Mouse (Mus musculus) ES-E14 (cell line): ENCODE measurements around the gene H2-Eb1.

Experiments
- CHD2 ChIP-seq: IDR thresholded peaks from 2 replicates; pipeline ENCODE4 v1.6.1; 2014; ENCODE audit warnings: mild to moderate bottlenecking, low read depth, low read length, inconsistent platforms
- HCFC1 ChIP-seq: IDR thresholded peaks from 2 replicates; pipeline ENCODE4 v1.6.1; 2012; ENCODE audit warnings: low read length, inconsistent platforms, borderline replicate concordance; ENCODE audit not compliant: insufficient read depth
- ZC3H11A ChIP-seq: IDR thresholded peaks from 2 replicates; pipeline ENCODE4 v1.6.1; 2012; ENCODE audit warnings: low read depth, mild to moderate bottlenecking, inconsistent platforms, low read length, borderline replicate concordance
- ZNF384 ChIP-seq: IDR thresholded peaks from 2 replicates; pipeline ENCODE4 v1.6.1; 2012; ENCODE audit warnings: low read depth, low read length, inconsistent platforms

DNA sequence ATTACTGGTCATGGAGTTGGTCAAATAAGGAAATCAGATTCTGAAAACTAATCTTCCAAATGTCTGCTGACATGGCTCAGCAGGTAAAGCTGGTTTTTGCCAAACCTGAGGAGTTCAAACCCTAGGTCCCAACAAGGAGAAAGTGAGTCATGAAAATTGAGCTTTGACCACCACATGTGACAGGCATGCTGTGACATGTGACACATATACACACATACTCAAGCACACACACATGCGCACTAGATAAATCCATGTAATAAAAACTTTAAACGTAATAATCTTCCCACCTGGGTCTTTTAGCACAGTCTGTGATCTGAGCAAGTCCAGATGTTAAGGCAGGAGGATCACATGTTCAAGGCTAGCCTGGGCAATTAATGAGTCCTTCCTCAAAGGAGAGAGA is 1.9 kb upstream of the H2-Eb1 start:
- no peak for TF ChIP-seq CHD2
- no peak for TF ChIP-seq ZNF384
- TF ChIP-seq HCFC1, result no peak
- TF ChIP-seq ZC3H11A, result no peak
